Mouse (Mus musculus) small intestine, adult 2 months (tissue): ENCODE measurements around the gene Nrd1.

ENCODE experiments used
- CTCF ChIP-seq: fragments of 200-500 bp; IDR thresholded peaks from 2 replicates; pipeline ENCODE4 v1.5.1; 2012; ENCODE audit warnings: low read depth, mild to moderate bottlenecking, control low read depth, inconsistent platforms, low read length, moderate library complexity, mixed read lengths; ENCODE audit not compliant: insufficient replicate concordance, insufficient read length; ENCODE audit errors: extremely low read depth
- POLR2A ChIP-seq: fragments of 200-500 bp; IDR thresholded peaks from 2 replicates; pipeline ENCODE4 v1.6.1; 2012; ENCODE audit warnings: low read depth, mild to moderate bottlenecking, control low read depth, inconsistent platforms, low read length, moderate library complexity

DNA sequence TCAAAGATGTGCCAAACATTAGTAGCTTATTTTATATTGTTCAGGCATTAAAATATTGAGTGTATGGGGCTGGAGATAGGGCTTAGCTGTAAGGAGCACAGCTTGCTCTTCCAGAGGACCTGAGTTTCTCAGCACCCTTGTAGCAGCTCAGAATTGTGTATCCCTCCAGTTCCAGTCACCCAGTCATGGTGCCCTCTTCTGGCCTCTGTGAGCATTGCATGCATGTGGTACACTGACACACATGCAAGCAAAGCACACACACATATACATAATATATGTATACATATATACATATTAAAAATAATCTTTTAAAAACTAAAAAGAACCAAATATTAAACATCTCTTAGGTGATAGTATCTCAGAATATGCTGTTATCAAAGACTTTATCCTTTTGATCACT, 35.9 kb downstream of the Nrd1 start:
- TF ChIP-seq CTCF (peak; percentile 57; the same call in 1 of the 2 replicates), POLR2A (no peak)
